Mouse (Mus musculus): ENCODE data around the gene Zfp142. TPM values are rescaled to one million over a fixed set of nuclear protein-coding genes. Genes with fewer than 3 reads are reported as not detected.

Zfp142 gene
- total RNA-seq, 2 experiments from 2014 or later: 8.4 to 17.9 TPM

DNA sequence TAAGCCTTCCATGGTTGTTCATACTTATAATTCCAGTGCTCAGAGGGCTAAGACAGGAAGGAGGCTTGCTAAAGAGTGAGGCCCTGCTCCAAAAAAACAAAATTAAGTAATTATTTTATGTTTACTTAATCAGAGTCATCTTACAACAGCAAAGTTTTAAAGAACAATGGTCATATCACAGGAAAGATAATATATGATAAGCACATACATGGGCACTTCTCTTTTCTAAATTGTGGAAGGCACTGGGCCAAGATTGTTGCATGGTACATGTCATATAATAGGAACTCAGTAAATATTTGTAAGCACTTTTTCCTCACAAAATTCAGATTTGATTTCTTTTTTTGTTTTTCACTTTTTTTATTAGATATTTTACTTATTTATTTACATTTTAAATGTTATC lies 68.2 kb downstream of the Zfp142 start:
- ATAC-seq (replicated peaks; ENCODE audit: poor library complexity): no peak

Other genes starting within 250 kb of the Zfp142 start
- gene Catip, start 226.1 kb downstream of the Zfp142 start, total RNA-seq (2015): 0.37 TPM in 1 of 2 replicates, not detected in the other
- gene Catip, start 226.1 kb downstream of the Zfp142 start, total RNA-seq (2017): not detected in 2 replicates
- gene Slc11a1, start 213.1 kb downstream of the Zfp142 start, total RNA-seq (2015): 2.1 and 3.8 TPM in 2 replicates
- gene Slc11a1, start 213.1 kb downstream of the Zfp142 start, total RNA-seq (2017): 0.95 and 1.7 TPM in 2 replicates
- 79.1 and 89.1 TPM in 2 replicates for gene Ctdsp1, start 196.7 kb downstream of the Zfp142 start, total RNA-seq (2015)
- 33.0 and 33.2 TPM in 2 replicates for gene Ctdsp1, start 196.7 kb downstream of the Zfp142 start, total RNA-seq (2017)
- not detected in 2 replicates for gene Vil1, start 178.9 kb downstream of the Zfp142 start, total RNA-seq (2015)
- not detected in 2 replicates for gene Vil1, start 178.9 kb downstream of the Zfp142 start, total RNA-seq (2017)
- gene Cnot9, start 82.2 kb downstream of the Zfp142 start, total RNA-seq (2015): 58.9 and 65.3 TPM in 2 replicates
- gene Cnot9, start 82.2 kb downstream of the Zfp142 start, total RNA-seq (2017): 70.1 and 87.8 TPM in 2 replicates
- gene Plcd4, start 45.4 kb downstream of the Zfp142 start, total RNA-seq (2015): not detected in 2 replicates
- gene Plcd4, start 45.4 kb downstream of the Zfp142 start, total RNA-seq (2017): not detected in 2 replicates
- 27.7 and 29.5 TPM in 2 replicates for gene Usp37, start 44.0 kb downstream of the Zfp142 start, total RNA-seq (2015)
- 30.5 and 42.6 TPM in 2 replicates for gene Usp37, start 44.0 kb downstream of the Zfp142 start, total RNA-seq (2017)
- 18.4 and 28.7 TPM in 2 replicates for gene Bcs1l, start within 50 bp of the Zfp142 start, total RNA-seq (2015)
- 22.7 and 28.0 TPM in 2 replicates for gene Bcs1l, start within 50 bp of the Zfp142 start, total RNA-seq (2017)
- 16.3 and 16.7 TPM in 2 replicates for gene Rnf25, start 13.2 kb upstream of the Zfp142 start, total RNA-seq (2015)
- 24.3 and 43.2 TPM in 2 replicates for gene Rnf25, start 13.2 kb upstream of the Zfp142 start, total RNA-seq (2017)
- 0.32 TPM in 1 of 2 replicates, not detected in the other for gene Stk36, start 13.2 kb upstream of the Zfp142 start, total RNA-seq (2015)
- gene Stk36, start 13.2 kb upstream of the Zfp142 start, total RNA-seq (2017): not detected in 2 replicates
- 16.6 and 27.2 TPM in 2 replicates for gene Ttll4, start 73.5 kb upstream of the Zfp142 start, total RNA-seq (2015)
- 19.6 and 21.9 TPM in 2 replicates for gene Ttll4, start 73.5 kb upstream of the Zfp142 start, total RNA-seq (2017)
- gene Cyp27a1, start 125.3 kb upstream of the Zfp142 start, total RNA-seq (2015): 2.4 and 10.6 TPM in 2 replicates
- 4.5 and 5.2 TPM in 2 replicates for gene Cyp27a1, start 125.3 kb upstream of the Zfp142 start, total RNA-seq (2017)
- gene Prkag3, start 161.0 kb upstream of the Zfp142 start, total RNA-seq (2015): not detected in 2 replicates
- not detected in 2 replicates for gene Prkag3, start 161.0 kb upstream of the Zfp142 start, total RNA-seq (2017)
- gene Wnt6, start 183.6 kb upstream of the Zfp142 start, total RNA-seq (2015): 0.07 and 0.17 TPM in 2 replicates
- 0.74 TPM in 1 of 2 replicates, not detected in the other for gene Wnt6, start 183.6 kb upstream of the Zfp142 start, total RNA-seq (2017)
- gene Wnt10a, start 203.3 kb upstream of the Zfp142 start, total RNA-seq (2015): not detected in 2 replicates
- not detected in 2 replicates for gene Wnt10a, start 203.3 kb upstream of the Zfp142 start, total RNA-seq (2017)

All from megakaryocyte progenitor cell, adult 5-6 weeks (primary cell).